Mouse (Mus musculus) embryonic facial prominence, embryonic 12.5 days (tissue): ENCODE data around the gene Lrrc41. TPM values are rescaled to one million over a fixed set of nuclear protein-coding genes. Genes with fewer than 3 reads are reported as not detected.

Experiments
- ATAC-seq: fragments of 200-750 bp; cut with Nextera tagmentation; 2 replicates; pipeline ENCODE4 v1.8.0; 2017; ENCODE audit not compliant: insufficient number of reproducible peaks, insufficient read depth, low FRiP score, low TSS enrichment
- H3K27ac ChIP-seq: fragments of 300-500 bp; sonication (generic); 2 replicates; pipeline ENCODE4 v1.5.1; 2016; ENCODE audit warnings: mild to moderate bottlenecking
- H3K27me3 ChIP-seq: fragments of 300-500 bp; sonication (generic); 2 replicates; pipeline ENCODE4 v1.6.1; 2016; ENCODE audit warnings: mild to moderate bottlenecking, moderate library complexity
- H3K36me3 ChIP-seq: fragments of 300-500 bp; sonication (generic); 2 replicates; pipeline ENCODE4 v1.6.1; 2016; ENCODE audit warnings: mild to moderate bottlenecking
- H3K4me1 ChIP-seq: fragments of 300-500 bp; sonication (generic); 2 replicates; pipeline ENCODE4 v1.6.1; 2016
- H3K4me2 ChIP-seq: fragments of 300-500 bp; sonication (generic); replicated peaks from 2 replicates; pipeline ENCODE4 v1.6.1; 2016; ENCODE audit warnings: mild to moderate bottlenecking, moderate library complexity
- H3K4me3 ChIP-seq: fragments of 300-500 bp; sonication (generic); 2 replicates; pipeline ENCODE4 v1.5.1; 2016; ENCODE audit warnings: mild to moderate bottlenecking
- H3K9ac ChIP-seq: fragments of 300-500 bp; sonication (generic); 2 replicates; pipeline ENCODE4 v1.6.1; 2016; ENCODE audit warnings: mild to moderate bottlenecking, moderate library complexity
- H3K9me3 ChIP-seq: fragments of 300-500 bp; sonication (generic); 2 replicates; pipeline ENCODE4 v1.6.1; 2016; ENCODE audit warnings: mild to moderate bottlenecking, moderate library complexity
- WGBS: fragments of 180-500 bp; shearing (Covaris S2); methylation state at CpG from one replicate; pipeline ENCODE4 v1.1.7; 2016; 5-methylcytosine and 5-hydroxymethylcytosine counted together
- polyA plus RNA-seq: library from polyadenylated mRNA; unstranded; fragments of >200 nt; fragmentation: Nextera tagmentation; extraction: Ambion mirVana; gene quantifications from 2 replicates; pipeline ENCODE4 v1.2.1, GENCODE M21; 2016

The Lrrc41 gene
- 80.8 and 83.3 TPM in 2 replicates for polyA plus RNA-seq

- Histone ChIP-seq H3K9me3 (no peaks in the 10 kb centered on the region), H3K4me1 (peaks cover 28% of the 10 kb centered on the region), H3K4me3 (peak within 1 kb of the TSS; percentile 91), H3K27ac (peak within 1 kb of the TSS; percentile 98), H3K27me3 (no peaks in the 10 kb centered on the region), H3K9ac (peak within 1 kb of the TSS; percentile 97), H3K4me2 (peak within 1 kb of the TSS; percentile 87), H3K36me3 (peaks cover 9% of the 10 kb centered on the region)
- peak; percentile 91 for ATAC-seq
- under 1% methylated on average over 55 of the region's 55 CpGs for WGBS
Measured at GRCm38 (mm10) chr4:116074861-116075620, at the start of gene Lrrc41, which contains the start of gene Uqcrh. TSS of gene Lrrc41 (plus strand) at chr4:116075269. TSS of gene Uqcrh (minus strand) at chr4:116075071.

DNA sequence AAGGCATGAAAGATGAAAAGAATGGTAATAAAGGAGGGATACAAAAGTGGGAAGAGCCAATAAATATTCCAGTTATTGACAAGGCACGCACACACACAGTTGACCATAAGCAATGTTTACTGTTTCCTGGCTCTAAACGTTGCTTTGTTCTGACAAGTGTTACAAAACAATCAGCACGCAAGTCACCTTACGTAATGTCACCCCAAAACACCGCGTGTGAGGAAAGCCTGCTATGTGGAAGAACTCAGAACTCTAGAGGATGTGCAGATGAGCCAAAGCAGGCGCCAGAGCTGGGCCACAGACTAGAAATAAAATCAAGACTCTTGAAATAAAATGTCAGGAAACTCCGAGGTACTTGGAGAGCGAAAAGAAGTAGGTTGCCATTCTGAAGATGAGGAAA is 42.2 kb upstream of the Lrrc41 start:
- H3K4me3 ChIP-seq = no peak overlapping the region
- no peaks in the 10 kb centered on the region for H3K27me3 ChIP-seq
- 90% methylated on average over 9 of the region's 9 CpGs for WGBS
- no peaks in the 10 kb centered on the region for H3K4me1 ChIP-seq
- no peak overlapping the region for H3K9ac ChIP-seq
- peaks cover 34% of the 10 kb centered on the region for H3K36me3 ChIP-seq
- no peak for ATAC-seq
- H3K4me2 ChIP-seq = no peak overlapping the region
- no peaks in the 10 kb centered on the region for H3K9me3 ChIP-seq
- no peak overlapping the region for H3K27ac ChIP-seq

GRCm38 (mm10) chr4:116033374-116033773 is 41.7 kb upstream of the Lrrc41 start:
- Histone ChIP-seq H3K9me3 (no peaks in the 10 kb centered on the region), H3K27ac (no peak overlapping the region), H3K4me2 (no peak overlapping the region), H3K36me3 (peaks cover 34% of the 10 kb centered on the region), H3K4me1 (no peaks in the 10 kb centered on the region), H3K9ac (no peak overlapping the region), H3K4me3 (no peak overlapping the region), H3K27me3 (no peaks in the 10 kb centered on the region)
- WGBS = 86% methylated on average over 5 of the region's 5 CpGs
- ATAC-seq = no peak

DNA sequence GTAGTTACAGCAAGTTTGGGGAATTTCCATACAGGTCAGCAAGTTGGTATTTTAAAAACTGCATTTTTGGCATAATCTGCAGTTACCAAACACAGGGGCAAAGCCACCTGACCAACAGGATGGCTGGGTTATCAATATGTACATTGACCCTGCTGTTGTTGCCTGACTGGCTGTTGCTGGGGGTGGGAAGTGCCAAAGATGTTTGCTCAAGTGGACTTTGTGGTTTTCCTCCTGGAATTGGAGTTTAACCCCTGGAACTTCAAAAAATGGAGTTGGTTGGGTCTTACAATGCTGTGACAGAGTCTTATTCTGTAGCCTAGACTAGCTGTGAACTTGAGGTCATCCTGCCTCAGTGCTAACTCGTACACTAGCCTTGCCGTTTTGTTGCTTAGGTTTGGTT is 34.6 kb upstream of the Lrrc41 start:
- no peak overlapping the region for H3K4me3 ChIP-seq
- H3K4me1 ChIP-seq = no peaks in the 10 kb centered on the region
- peaks cover 27% of the 10 kb centered on the region; the same call in 1 of the 2 replicates for H3K36me3 ChIP-seq
- ATAC-seq = no peak
- 82% methylated on average over 2 of the region's 2 CpGs for WGBS
- H3K27ac ChIP-seq = no peak overlapping the region
- H3K27me3 ChIP-seq = no peaks in the 10 kb centered on the region
- H3K4me2 ChIP-seq = no peak overlapping the region
- H3K9me3 ChIP-seq = no peaks in the 10 kb centered on the region
- H3K9ac ChIP-seq = no peak overlapping the region

GRCm38 (mm10) chr4:116042186-116042585 is 32.9 kb upstream of the Lrrc41 start:
- H3K27me3 ChIP-seq = no peaks in the 10 kb centered on the region
- WGBS = 78% methylated on average over 3 of the region's 3 CpGs

GRCm38 (mm10) chr4:116046604-116047003 is 28.5 kb upstream of the Lrrc41 start:
- no peak overlapping the region for H3K27ac ChIP-seq
- H3K27me3 ChIP-seq = no peaks in the 10 kb centered on the region
- peaks cover 20% of the 10 kb centered on the region; the same call in 1 of the 2 replicates for H3K36me3 ChIP-seq
- 92% methylated on average over 2 of the region's 2 CpGs for WGBS
- H3K4me2 ChIP-seq = no peak overlapping the region
- no peak overlapping the region for H3K4me3 ChIP-seq
- H3K4me1 ChIP-seq = no peaks in the 10 kb centered on the region
- H3K9me3 ChIP-seq = no peaks in the 10 kb centered on the region
- no peak overlapping the region for H3K9ac ChIP-seq
- no peak for ATAC-seq

More at GRCm38 (mm10) chr4:116042186-116042585, 32.9 kb upstream of the Lrrc41 start:
- Histone ChIP-seq H3K4me3 (no peak overlapping the region), H3K4me1 (no peaks in the 10 kb centered on the region), H3K9ac (no peak overlapping the region), H3K4me2 (no peak overlapping the region), H3K27ac (no peak overlapping the region), H3K9me3 (no peaks in the 10 kb centered on the region), H3K36me3 (peaks cover 18% of the 10 kb centered on the region; the same call in 1 of the 2 replicates)
- ATAC-seq = no peak

DNA sequence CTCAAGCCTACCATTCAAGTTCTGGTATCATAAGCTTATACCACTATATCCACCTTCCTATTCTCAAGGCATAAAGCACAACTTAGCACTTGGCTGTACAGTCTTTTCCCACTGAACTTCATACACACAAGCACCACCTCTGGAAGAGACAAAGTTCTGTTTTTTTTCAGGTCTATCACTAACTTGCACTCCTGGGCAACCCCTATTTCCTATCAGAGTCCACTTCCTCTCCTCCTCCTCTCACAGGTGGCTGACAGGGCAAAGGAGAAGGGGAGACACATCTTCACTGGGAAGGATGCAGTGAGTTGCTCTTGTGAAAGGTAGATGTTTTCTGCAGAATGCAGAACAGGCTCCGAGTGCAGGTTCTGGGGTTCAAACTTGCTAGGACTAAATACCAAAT is 27.4 kb upstream of the Lrrc41 start:
- Histone ChIP-seq H3K27ac (no peak overlapping the region), H3K4me1 (peaks cover 4% of the 10 kb centered on the region; the same call in 1 of the 2 replicates), H3K9ac (no peak overlapping the region), H3K4me2 (no peak overlapping the region), H3K27me3 (no peaks in the 10 kb centered on the region), H3K4me3 (no peak overlapping the region), H3K9me3 (no peaks in the 10 kb centered on the region), H3K36me3 (peaks cover 14% of the 10 kb centered on the region; the same call in 1 of the 2 replicates)
- WGBS = 90% methylated on average over 1 of the region's 1 CpGs
- ATAC-seq = no peak

GRCm38 (mm10) chr4:116048130-116048920 is 26.7 kb upstream of the Lrrc41 start:
- no peak for ATAC-seq
- Histone ChIP-seq H3K4me1 (peaks cover 4% of the 10 kb centered on the region; the same call in 1 of the 2 replicates), H3K27me3 (no peaks in the 10 kb centered on the region), H3K9ac (no peak overlapping the region), H3K27ac (no peak overlapping the region), H3K9me3 (no peaks in the 10 kb centered on the region), H3K4me2 (no peak overlapping the region), H3K4me3 (no peak overlapping the region), H3K36me3 (peaks cover 9% of the 10 kb centered on the region; the same call in 1 of the 2 replicates)
- 83% methylated on average over 7 of the region's 7 CpGs for WGBS

DNA sequence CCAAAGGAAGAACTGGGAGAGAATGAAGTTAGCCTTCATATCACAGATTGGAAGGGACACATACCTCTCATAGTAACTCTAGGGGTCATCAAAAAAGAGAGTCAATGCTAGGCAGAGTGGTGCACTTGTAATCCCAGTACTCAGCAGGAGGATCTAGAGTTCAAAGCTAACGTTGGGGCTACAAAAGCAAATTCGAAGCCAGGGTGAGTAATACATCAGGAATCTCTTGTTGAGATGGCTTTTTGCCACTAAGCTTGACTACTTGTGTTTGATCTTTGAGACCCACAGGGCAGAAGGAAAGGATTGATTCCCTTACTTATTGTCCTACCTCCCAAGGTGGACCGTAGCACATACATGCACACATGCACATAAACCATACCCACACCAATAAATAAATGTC is 25.9 kb upstream of the Lrrc41 start:
- no peak overlapping the region for H3K27ac ChIP-seq
- ATAC-seq = no peak
- no peaks in the 10 kb centered on the region for H3K27me3 ChIP-seq
- no peak overlapping the region for H3K4me3 ChIP-seq
- WGBS = 83% methylated on average over 3 of the region's 3 CpGs
- H3K36me3 ChIP-seq = peaks cover 4% of the 10 kb centered on the region; the same call in 1 of the 2 replicates
- H3K9ac ChIP-seq = no peak overlapping the region
- H3K9me3 ChIP-seq = no peaks in the 10 kb centered on the region
- no peak overlapping the region for H3K4me2 ChIP-seq
- peaks cover 4% of the 10 kb centered on the region; the same call in 1 of the 2 replicates for H3K4me1 ChIP-seq

- peaks cover 4% of the 10 kb centered on the region; the same call in 1 of the 2 replicates for H3K4me1 ChIP-seq
- H3K9me3 ChIP-seq = no peaks in the 10 kb centered on the region
- H3K9ac ChIP-seq = peak overlapping the region; percentile 50
- 8% methylated on average over 20 of the region's 22 CpGs for WGBS
- H3K4me3 ChIP-seq = peak overlapping the region; percentile 54
- H3K27me3 ChIP-seq = no peaks in the 10 kb centered on the region
- peak overlapping the region; percentile 86 for H3K27ac ChIP-seq
- ATAC-seq = no peak
- peak overlapping the region; percentile 79 for H3K4me2 ChIP-seq
- peaks cover 2% of the 10 kb centered on the region; the same call in 1 of the 2 replicates for H3K36me3 ChIP-seq
Measured at GRCm38 (mm10) chr4:116052526-116053293, 22.4 kb upstream of the Lrrc41 start.

- H3K4me3 ChIP-seq = peak within 1 kb of the TSS; percentile 54
- H3K27ac ChIP-seq = peak within 1 kb of the TSS; percentile 86
- peak within 1 kb of the TSS; percentile 79 for H3K4me2 ChIP-seq
- peak within 1 kb of the TSS; percentile 50 for H3K9ac ChIP-seq
- H3K27me3 ChIP-seq = no peaks in the 10 kb centered on the region
- H3K9me3 ChIP-seq = no peaks in the 10 kb centered on the region
- WGBS = under 1% methylated on average over 35 of the region's 35 CpGs
- peaks cover 4% of the 10 kb centered on the region; the same call in 1 of the 2 replicates for H3K4me1 ChIP-seq
- H3K36me3 ChIP-seq = no peaks in the 10 kb centered on the region
- ATAC-seq = peak; percentile 95
Measured at GRCm38 (mm10) chr4:116053399-116053961, 21.6 kb upstream of the Lrrc41 start, which contains the start of gene Nsun4. TSS of gene Nsun4 (minus strand) at chr4:116053876.
